Mouse (Mus musculus): ENCODE measurements around the gene Kctd10. TPM values are rescaled to one million over a fixed set of nuclear protein-coding genes. Genes with fewer than 3 reads are reported as not detected.

The Kctd10 gene
- polyA plus RNA-seq, 1 experiment from 2014 or later: 59.1 TPM

DNA sequence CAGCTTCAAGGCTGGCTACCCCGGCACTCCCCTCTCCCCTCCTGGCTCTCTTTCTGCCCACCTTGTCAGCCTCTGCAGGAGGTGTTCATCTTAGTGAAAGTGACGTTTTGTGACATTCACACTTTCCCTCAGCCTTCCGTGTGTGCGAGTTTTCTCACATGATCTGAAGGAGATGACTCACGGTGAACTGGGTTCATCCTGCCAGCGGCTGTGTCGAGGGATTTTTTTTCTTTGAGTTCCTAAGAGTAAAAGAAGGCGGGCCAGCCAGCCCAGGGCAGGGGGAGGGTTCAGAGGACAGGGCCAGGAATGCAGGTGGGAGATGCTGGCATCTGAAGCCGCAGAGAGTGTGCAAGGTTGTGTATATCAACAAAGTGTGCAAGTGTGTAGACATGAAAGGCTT lies 12.9 kb upstream of the Kctd10 start:
- no peak for ATAC-seq (replicated peaks; ENCODE audit: low FRiP score)
- WGBS: 87% methylated on average over 9 of the region's 9 CpGs

DNA sequence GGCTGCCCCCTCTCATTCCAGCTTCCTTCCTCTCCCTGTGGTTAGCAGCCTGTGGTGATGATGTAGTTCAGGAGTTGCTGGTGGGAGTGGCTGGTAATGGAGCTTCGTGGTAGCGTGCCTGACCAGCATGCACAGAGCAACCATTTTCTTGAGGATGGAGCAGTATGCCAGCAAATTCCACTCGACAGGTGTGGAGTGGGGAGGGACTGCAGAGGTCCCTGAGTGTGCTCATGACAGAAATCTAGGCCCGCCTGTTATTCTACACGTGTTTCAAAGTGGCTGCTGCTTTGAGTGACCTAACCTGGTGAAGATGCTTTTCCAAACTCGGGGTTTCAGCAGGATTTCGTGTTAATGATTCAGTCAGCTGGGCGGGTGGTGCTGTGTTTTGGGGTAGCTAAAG lies 4.1 kb upstream of the Kctd10 start:
- no peak overlapping the region for H3K4me2 ChIP-seq
- H3K27me3 ChIP-seq (replicated peaks; ENCODE audit: control insufficient read depth, insufficient read depth, low read length): no peaks in the 10 kb centered on the region
- DNase-seq (ENCODE audit: low spot score) (no peak), ATAC-seq (replicated peaks; ENCODE audit: low FRiP score) (no peak)
- no peak overlapping the region for H3K27ac ChIP-seq (ENCODE audit: low read depth, low read length)
- H3K4me3 ChIP-seq (ENCODE audit: low read depth, low read length): no peak overlapping the region
- WGBS: 85% methylated on average over 8 of the region's 8 CpGs
- H3K4me1 ChIP-seq (replicated peaks; ENCODE audit: control insufficient read depth, insufficient read depth, low read length): peaks cover 13% of the 10 kb centered on the region
- peaks cover 36% of the 10 kb centered on the region for H3K36me3 ChIP-seq (ENCODE audit: control insufficient read depth, insufficient read depth, low read length)
- no peaks in the 10 kb centered on the region for H3K9me3 ChIP-seq (ENCODE audit: control insufficient read depth, low read length)
- H3K9ac ChIP-seq (ENCODE audit: low read depth, low read length): no peak overlapping the region

More for the DNA sequence above, 12.9 kb upstream of the Kctd10 start:
- Histone ChIP-seq H3K9me3 (ENCODE audit: control insufficient read depth, low read length) (no peaks in the 10 kb centered on the region), H3K27me3 (replicated peaks; ENCODE audit: control insufficient read depth, insufficient read depth, low read length) (no peaks in the 10 kb centered on the region), H3K4me2 (no peak overlapping the region), H3K36me3 (ENCODE audit: control insufficient read depth, insufficient read depth, low read length) (peaks cover 57% of the 10 kb centered on the region), H3K9ac (ENCODE audit: low read depth, low read length) (no peak overlapping the region), H3K4me3 (ENCODE audit: low read depth, low read length) (no peak overlapping the region), H3K4me1 (replicated peaks; ENCODE audit: control insufficient read depth, insufficient read depth, low read length) (no peaks in the 10 kb centered on the region), H3K27ac (ENCODE audit: low read depth, low read length) (no peak overlapping the region)
- DNase-seq (ENCODE audit: low spot score): no peak

DNA sequence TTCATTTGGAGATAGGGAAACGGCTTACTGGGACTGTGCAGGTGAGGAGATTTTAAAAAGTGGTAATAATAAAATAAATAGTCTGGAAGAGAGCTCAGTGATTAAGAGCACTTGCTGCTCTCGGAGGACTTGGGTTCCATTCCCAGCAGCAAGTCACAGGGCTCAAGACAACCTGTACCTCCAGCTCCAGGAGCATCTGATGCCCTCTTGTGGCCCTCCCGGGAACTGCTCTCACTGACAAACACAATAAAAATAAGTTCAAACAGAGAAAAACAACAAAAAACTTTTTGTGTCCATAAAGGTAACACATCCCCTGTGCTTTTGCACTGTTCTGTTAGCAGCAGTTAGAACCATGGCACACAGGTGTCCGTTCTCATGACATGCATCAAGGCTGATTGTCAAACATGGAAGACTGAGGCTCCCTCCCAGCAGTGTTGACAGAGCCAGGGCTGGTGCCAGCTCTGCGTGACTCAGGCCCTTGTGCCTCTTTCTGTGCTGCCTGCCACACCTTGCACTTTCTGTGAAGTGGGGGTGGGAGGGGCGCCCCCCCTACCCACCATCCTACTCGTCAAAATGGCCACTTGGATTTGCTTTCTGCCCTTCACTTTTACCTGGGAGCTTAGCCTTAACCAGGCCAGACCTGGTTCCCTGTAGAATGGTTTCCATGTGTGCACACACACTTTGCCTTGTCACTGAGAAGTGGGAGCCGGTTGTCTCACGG lies 3.0 kb upstream of the Kctd10 start:
- ATAC-seq (replicated peaks; ENCODE audit: low FRiP score): no peak
- H3K9ac ChIP-seq (ENCODE audit: low read depth, low read length): no peak overlapping the region
- no peak overlapping the region for H3K27ac ChIP-seq (ENCODE audit: low read depth, low read length)
- no peaks in the 10 kb centered on the region for H3K9me3 ChIP-seq (ENCODE audit: control insufficient read depth, low read length)
- peaks cover 24% of the 10 kb centered on the region for H3K4me1 ChIP-seq (replicated peaks; ENCODE audit: control insufficient read depth, insufficient read depth, low read length)
- no peaks in the 10 kb centered on the region for H3K27me3 ChIP-seq (replicated peaks; ENCODE audit: control insufficient read depth, insufficient read depth, low read length)
- H3K36me3 ChIP-seq (ENCODE audit: control insufficient read depth, insufficient read depth, low read length): peaks cover 26% of the 10 kb centered on the region
- peak; percentile 50 for DNase-seq (ENCODE audit: low spot score)
- WGBS: 75% methylated on average over 9 of the region's 9 CpGs
- no peak overlapping the region for H3K4me2 ChIP-seq
- H3K4me3 ChIP-seq (ENCODE audit: low read depth, low read length): no peak overlapping the region

DNA sequence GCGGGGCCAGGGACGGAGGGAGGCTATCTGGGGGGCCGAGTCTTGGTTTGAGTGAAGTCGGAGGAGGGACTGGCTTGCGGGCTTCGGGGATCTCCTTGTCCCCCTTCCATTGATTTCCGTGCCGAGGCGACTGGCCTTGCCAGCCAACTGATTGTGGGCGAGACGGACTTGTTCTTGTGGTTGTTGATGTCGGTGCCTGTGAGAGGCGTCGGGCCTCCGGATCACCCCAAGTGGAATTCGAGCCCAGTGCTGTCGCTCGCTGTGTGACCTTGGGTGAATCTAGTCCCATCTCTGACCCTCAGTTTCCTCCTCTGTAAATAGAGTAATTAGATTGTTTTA lies 674 bp upstream of the Kctd10 start:
- Histone ChIP-seq H3K4me2 (peak overlapping the region; percentile 85), H3K27me3 (replicated peaks; ENCODE audit: control insufficient read depth, insufficient read depth, low read length) (no peaks in the 10 kb centered on the region), H3K36me3 (ENCODE audit: control insufficient read depth, insufficient read depth, low read length) (peaks cover 15% of the 10 kb centered on the region; the same call in 1 of the 2 replicates), H3K4me1 (replicated peaks; ENCODE audit: control insufficient read depth, insufficient read depth, low read length) (peaks cover 45% of the 10 kb centered on the region), H3K4me3 (ENCODE audit: low read depth, low read length) (peak overlapping the region; percentile 81), H3K9ac (ENCODE audit: low read depth, low read length) (peak overlapping the region; percentile 96), H3K9me3 (ENCODE audit: control insufficient read depth, low read length) (no peaks in the 10 kb centered on the region), H3K27ac (ENCODE audit: low read depth, low read length) (peak overlapping the region; percentile 82)
- DNase-seq (ENCODE audit: low spot score): no peak
- no peak for ATAC-seq (replicated peaks; ENCODE audit: low FRiP score)
- WGBS: under 1% methylated on average over 18 of the region's 18 CpGs

DNA sequence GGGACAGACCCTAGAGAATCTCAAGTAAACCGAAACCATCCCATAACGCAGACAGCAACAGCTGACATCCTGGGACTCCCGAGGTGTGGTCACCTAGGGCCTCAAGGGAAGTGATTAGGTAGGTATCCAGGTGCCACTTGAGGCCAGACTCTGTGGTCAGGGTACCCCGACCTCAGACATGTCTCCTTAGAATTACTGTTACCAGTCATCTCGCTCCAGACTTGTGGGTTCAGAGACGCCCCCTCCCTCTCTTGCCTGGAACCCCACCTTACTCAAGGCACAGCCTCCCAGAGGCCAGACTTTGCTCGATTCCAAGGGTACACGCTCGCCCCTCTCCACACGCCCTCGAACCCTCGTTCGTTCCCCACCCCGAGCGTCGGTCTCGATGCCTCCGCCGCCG lies 545 bp downstream of the Kctd10 start:
- Histone ChIP-seq H3K9me3 (ENCODE audit: control insufficient read depth, low read length) (no peaks in the 10 kb centered on the region), H3K4me2 (peak overlapping the region; percentile 85), H3K4me3 (ENCODE audit: low read depth, low read length) (peak overlapping the region; percentile 81), H3K27me3 (replicated peaks; ENCODE audit: control insufficient read depth, insufficient read depth, low read length) (no peaks in the 10 kb centered on the region), H3K36me3 (ENCODE audit: control insufficient read depth, insufficient read depth, low read length) (peaks cover 10% of the 10 kb centered on the region; the same call in 1 of the 2 replicates), H3K9ac (ENCODE audit: low read depth, low read length) (peak overlapping the region; percentile 96), H3K4me1 (replicated peaks; ENCODE audit: control insufficient read depth, insufficient read depth, low read length) (peaks cover 56% of the 10 kb centered on the region), H3K27ac (ENCODE audit: low read depth, low read length) (peak overlapping the region; percentile 82)
- ATAC-seq (replicated peaks; ENCODE audit: low FRiP score): peak; percentile 26
- no peak for DNase-seq (ENCODE audit: low spot score)
- WGBS: 2% methylated on average over 20 of the region's 20 CpGs

DNA sequence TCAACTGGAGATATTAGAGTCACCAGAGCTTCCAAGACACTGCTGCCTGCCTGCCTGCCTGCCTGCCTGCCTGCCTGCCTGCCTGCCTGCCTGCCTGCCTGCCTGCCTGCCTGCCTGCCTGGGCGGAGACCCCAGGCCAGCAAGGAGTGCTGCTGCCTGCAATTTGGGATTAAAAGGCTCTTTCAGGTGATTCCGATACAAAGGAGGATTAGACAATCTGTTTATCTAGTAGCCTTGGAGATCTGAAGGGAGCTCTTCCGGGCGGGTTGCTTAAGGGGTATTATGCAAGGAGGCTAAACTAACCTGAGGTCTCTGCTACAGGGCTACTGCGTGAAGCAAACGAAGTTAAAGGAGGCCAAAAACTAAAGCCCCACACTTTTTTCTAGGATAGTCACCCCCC lies 1.4 kb downstream of the Kctd10 start:
- no peaks in the 10 kb centered on the region for H3K9me3 ChIP-seq (ENCODE audit: control insufficient read depth, low read length)
- H3K36me3 ChIP-seq (ENCODE audit: control insufficient read depth, insufficient read depth, low read length): peaks cover 9% of the 10 kb centered on the region
- peak overlapping the region; percentile 77 for H3K27ac ChIP-seq (ENCODE audit: low read depth, low read length)
- no peak for DNase-seq (ENCODE audit: low spot score)
- H3K4me3 ChIP-seq (ENCODE audit: low read depth, low read length): peak overlapping the region; percentile 81
- peak overlapping the region; percentile 96; the same call in 1 of the 2 replicates for H3K9ac ChIP-seq (ENCODE audit: low read depth, low read length)
- H3K4me1 ChIP-seq (replicated peaks; ENCODE audit: control insufficient read depth, insufficient read depth, low read length): peaks cover 64% of the 10 kb centered on the region
- H3K27me3 ChIP-seq (replicated peaks; ENCODE audit: control insufficient read depth, insufficient read depth, low read length): no peaks in the 10 kb centered on the region
- 36% methylated on average over 6 of the region's 6 CpGs for WGBS
- no peak for ATAC-seq (replicated peaks; ENCODE audit: low FRiP score)
- peak overlapping the region; percentile 85 for H3K4me2 ChIP-seq

DNA sequence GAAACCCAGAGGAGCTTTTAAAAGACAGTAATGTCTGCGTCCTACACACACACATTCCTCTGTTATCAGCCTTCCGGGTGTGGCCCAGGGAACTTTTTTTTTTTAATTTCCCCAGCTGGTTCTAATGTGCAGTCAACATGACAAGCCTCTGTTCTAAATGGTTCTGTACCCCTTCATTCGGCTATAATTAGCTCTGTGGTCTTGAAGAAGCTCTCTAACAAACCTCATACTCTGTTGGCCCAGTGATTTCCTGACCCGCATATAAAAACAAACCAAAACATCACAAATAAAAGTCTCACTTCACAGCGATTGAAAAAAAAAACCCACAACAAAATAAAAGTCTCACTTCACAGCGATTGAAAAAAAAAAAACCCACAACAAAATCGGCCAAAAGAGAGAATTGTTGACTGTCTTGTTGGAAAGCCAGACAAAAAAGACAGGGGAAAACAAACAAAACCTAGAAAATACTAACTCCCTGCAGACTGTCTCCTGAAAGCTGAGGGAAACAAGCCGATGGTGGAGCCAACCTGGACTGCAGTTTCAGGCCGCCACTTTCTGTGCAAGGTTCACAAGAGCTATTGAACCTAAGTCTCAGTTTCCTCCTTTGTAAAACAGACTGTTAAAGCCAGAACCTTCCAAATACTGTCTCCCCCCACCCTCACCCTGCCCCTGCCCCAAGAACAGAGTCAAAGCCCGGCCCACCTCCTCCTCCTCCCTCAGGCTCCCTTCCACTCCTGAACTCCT lies 2.0 kb downstream of the Kctd10 start:
- DNase-seq (ENCODE audit: low spot score) (no peak), ATAC-seq (replicated peaks; ENCODE audit: low FRiP score) (no peak)
- Histone ChIP-seq H3K9me3 (ENCODE audit: control insufficient read depth, low read length) (no peaks in the 10 kb centered on the region), H3K4me1 (replicated peaks; ENCODE audit: control insufficient read depth, insufficient read depth, low read length) (peaks cover 70% of the 10 kb centered on the region), H3K4me3 (ENCODE audit: low read depth, low read length) (peak overlapping the region; percentile 81), H3K27ac (ENCODE audit: low read depth, low read length) (peak overlapping the region; percentile 77), H3K9ac (ENCODE audit: low read depth, low read length) (peak overlapping the region; percentile 96), H3K36me3 (ENCODE audit: control insufficient read depth, insufficient read depth, low read length) (peaks cover 15% of the 10 kb centered on the region), H3K4me2 (peak overlapping the region; percentile 85), H3K27me3 (replicated peaks; ENCODE audit: control insufficient read depth, insufficient read depth, low read length) (no peaks in the 10 kb centered on the region)
- 35% methylated on average over 10 of the region's 10 CpGs for whole genome bisulfite sequencing

DNA sequence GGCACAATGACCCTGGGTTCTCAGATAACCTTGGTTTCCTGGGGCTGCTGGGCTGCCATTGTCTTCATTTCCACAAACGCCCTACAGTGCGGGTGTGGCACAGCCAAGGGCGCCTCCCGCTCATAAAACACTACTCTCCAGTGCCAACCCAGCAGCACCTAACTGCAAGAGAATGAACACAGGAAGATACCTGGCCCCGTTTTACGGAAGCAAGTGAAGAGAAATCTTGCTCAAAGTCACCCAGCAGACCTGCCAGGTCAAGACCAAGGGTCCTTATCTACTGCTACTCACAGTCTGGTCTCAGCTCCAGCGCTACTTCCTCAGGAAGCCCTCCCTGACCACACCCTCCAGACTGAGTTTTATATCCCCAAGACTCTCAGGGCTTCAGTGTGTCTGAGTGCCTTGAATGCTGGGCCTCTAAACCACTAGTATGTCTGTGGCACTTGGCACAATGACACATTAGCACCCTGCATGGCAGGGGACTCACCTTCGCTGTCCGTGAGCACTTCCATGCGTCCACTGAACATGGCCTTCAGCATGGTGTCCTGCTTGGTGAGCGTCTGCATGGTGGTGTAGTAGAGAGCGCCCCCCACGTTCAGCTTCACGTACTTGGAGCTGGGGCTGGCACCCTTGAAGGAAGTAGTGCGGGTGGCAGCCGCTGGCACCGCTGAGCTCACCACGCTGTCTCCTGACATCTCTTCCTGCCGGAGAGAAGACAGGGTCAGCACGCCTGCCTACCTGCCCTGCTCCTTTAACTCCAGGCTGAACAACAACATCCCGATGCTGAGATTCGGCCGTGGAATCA lies 5.7 kb downstream of the Kctd10 start:
- Histone ChIP-seq H3K4me2 (peak overlapping the region; percentile 52), H3K27me3 (replicated peaks; ENCODE audit: control insufficient read depth, insufficient read depth, low read length) (no peaks in the 10 kb centered on the region), H3K4me1 (replicated peaks; ENCODE audit: control insufficient read depth, insufficient read depth, low read length) (peaks cover 96% of the 10 kb centered on the region), H3K9ac (ENCODE audit: low read depth, low read length) (no peak overlapping the region), H3K27ac (ENCODE audit: low read depth, low read length) (peak overlapping the region; percentile 5; the same call in 1 of the 2 replicates), H3K4me3 (ENCODE audit: low read depth, low read length) (no peak overlapping the region), H3K9me3 (ENCODE audit: control insufficient read depth, low read length) (no peaks in the 10 kb centered on the region), H3K36me3 (ENCODE audit: control insufficient read depth, insufficient read depth, low read length) (peaks cover 24% of the 10 kb centered on the region)
- ATAC-seq (replicated peaks; ENCODE audit: low FRiP score) (peak; percentile 67), DNase-seq (ENCODE audit: low spot score) (no peak)
- 50% methylated on average over 23 of the region's 23 CpGs for WGBS

Measured in liver, embryonic 11.5 days (tissue).